Comparison of ENCODE assay signal across 9 mouse cellular contexts in genomic region chr6:136439205-136439604, GRCm38 (mm10). TPM values are rescaled to one million over a fixed set of nuclear protein-coding genes. Genes with fewer than 3 reads are reported as not detected.
"Had no signal": no experiment of that assay in that cellular context is flagged by ENCODE, and none has a peak within 500 bp of the region (broad histone marks: within the 10 kb centered on the region; RNA-seq: fewer than 3 reads in every experiment).

No protein-coding gene starts in this region.

RNA-seq across cellular contexts. Expression of gene E330021D16Rik, which starts 23.8 kb away (rescaled TPM):
- total RNA-seq: neutrophil, adult 5-6 weeks had no signal
- polyA plus RNA-seq: neural tube, embryonic 13.5 days; neural tube, embryonic 14.5 days; neural tube, embryonic 15.5 days; small intestine, adult 2 months; stomach, embryonic 15.5 days; stomach, embryonic 16.5 days; stomach, postnatal 0 days; urinary bladder, adult 2 months had no signal
